Mouse (Mus musculus) kidney, adult 2 months (tissue): Measurements from ENCODE around the gene Fxyd5.

Experiments used
- CTCF ChIP-seq: fragments of 200-500 bp; conservative IDR thresholded peaks from 2 replicates; pipeline ENCODE4 v1.5.1; 2011; ENCODE audit warnings: low read depth, mild to moderate bottlenecking, control low read depth, low read length, moderate library complexity, mixed read lengths; ENCODE audit not compliant: insufficient read depth, insufficient read length
- POLR2A ChIP-seq: fragments of 200-500 bp; IDR thresholded peaks from one replicate; pipeline ENCODE4 v1.6.1; 2011; ENCODE audit warnings: low read depth, low read length, control low read depth

DNA sequence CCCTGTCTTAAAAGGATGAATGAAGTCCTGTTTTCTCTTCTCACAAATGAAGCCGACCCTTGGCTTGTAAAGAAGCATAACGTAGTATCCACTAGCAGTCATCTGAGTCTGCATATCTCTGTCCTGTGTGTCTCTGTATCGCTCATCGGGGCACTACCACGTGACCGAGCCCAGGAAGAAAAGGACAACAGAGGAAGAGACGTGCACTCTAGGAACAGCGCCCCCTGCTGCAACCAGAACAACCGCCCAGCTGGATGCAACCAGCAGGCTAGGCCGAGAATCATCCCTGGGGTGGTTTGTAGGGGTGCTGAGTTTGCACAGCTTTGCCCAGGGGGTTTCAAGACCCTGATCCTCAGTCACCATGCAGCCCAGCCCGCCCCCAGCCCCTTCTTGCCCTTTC, 7.5 kb downstream of the Fxyd5 start:
- peak; percentile 38; the same call in 1 of the 2 replicates for TF ChIP-seq CTCF
- TF ChIP-seq POLR2A, result no peak
